Mouse (Mus musculus): Measurements from ENCODE around the gene Tmem200b. TPM values are rescaled to one million over a fixed set of nuclear protein-coding genes. Genes with fewer than 3 reads are reported as not detected.

Gene Tmem200b
- polyA plus RNA-seq (2012; rRNA removed; ENCODE audit: low replicate concordance): 13.3 and 34.7 TPM in 2 replicates

DNA sequence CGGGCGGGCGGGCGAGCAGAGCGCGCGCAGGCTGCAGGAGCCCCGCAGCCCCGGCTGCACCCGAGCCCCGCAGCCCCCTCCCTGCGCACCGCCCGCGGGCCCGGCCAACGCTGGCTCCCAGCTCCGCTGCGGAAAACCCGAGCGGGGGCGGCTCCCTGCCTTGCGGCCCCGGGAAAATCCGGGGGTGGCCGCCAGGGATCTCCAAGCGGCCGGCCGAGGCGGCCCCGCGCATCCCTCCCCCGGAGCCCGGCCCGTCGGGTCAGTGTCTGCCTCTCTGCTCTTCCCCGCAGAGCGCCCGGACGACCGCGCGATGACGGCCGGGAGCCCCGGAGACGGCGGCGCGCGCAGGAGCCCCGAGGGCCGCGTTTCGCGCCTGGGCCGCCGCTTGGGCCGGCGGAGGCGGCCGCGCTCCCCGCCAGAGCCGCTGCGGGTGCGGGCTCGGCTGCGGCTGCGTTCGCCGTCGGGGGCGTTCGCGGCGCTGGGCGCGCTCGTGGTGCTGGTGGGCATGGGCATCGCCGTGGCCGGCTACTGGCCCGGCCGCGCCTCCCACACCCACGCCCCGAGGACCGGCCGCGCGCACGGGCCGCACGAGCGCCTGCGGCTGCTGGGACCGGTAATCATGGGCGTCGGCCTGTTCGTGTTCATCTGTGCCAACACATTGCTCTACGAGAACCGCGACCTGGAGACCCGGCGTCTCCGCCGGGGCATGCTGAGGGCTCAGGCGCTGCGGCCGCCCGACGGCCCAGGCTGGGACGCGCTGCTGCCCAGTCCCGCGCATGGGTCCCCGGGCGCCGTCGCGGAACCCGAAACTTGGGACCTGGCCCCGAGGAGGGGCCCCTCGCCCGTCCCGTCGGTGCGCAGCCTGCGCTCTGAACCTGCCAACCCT, at the start of gene Tmem200b:
Gene Tmem200b, plus strand, starts transcription at position 311 of the 886 bp plus-strand sequence.

DNA sequence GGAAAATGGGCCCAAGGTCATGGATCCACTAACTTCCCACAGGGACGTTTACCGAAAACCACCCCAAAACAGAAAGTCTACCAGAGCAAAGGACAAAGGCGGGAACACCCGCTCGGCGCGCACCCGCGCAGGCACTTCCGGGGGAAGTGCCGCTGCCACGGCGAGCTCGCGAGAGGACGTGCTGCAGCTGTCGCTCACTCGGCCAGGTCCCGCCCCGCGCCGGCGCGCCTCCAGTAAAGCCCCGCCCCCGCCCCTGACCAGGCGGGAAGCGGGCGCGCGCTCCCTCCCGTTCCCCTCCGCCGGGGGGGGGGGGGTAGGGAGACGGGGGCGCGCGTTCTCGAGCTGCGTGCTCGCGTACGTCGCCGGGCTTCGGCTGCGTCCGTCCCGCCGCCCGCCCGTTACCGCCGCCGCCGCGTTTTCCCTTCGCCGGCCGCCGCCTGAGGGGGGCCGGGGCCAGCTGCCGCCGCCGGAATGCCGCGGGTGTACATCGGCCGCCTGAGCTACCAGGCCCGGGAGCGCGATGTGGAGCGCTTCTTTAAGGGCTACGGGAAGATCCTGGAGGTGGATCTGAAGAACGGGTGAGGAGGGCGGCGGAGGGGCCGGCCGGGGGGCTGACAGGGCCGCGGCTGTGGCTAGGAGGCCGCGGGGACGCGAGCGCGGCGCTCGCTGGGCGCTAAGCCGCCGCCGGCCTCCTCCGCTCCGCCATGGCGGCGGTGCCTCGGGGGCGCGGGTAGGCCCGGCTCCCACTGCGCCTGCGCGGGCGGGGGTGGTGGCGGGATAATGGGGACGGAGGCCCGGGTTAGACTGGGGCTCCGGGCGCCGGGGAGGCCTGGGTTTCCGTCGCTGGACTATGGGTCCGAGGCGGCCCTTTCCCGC, 48.0 kb upstream of the Tmem200b start, which contains the start of gene Srsf4:
Gene Srsf4, plus strand, starts transcription at position 325 of the 876 bp plus-strand sequence.

Other genes with a start within 250 kb of the Tmem200b start
- gene Ptpru, start 83.5 kb upstream of the Tmem200b start, polyA plus RNA-seq (2012; rRNA removed; ENCODE audit: low replicate concordance): 6.2 and 7.6 TPM in 2 replicates
- 78.1 and 81.8 TPM in 2 replicates for gene Mecr, start 78.3 kb upstream of the Tmem200b start, polyA plus RNA-seq (2012; rRNA removed; ENCODE audit: low replicate concordance)
- gene Srsf4, start 48.2 kb upstream of the Tmem200b start, polyA plus RNA-seq (2012; rRNA removed; ENCODE audit: low replicate concordance): 28.7 and 30.6 TPM in 2 replicates
- gene Gm10300, start 152.9 kb downstream of the Tmem200b start, polyA plus RNA-seq (2012; rRNA removed; ENCODE audit: low replicate concordance): 0.12 and 0.14 TPM in 2 replicates
- 23.8 and 31.9 TPM in 2 replicates for gene Epb41, start 153.6 kb downstream of the Tmem200b start, polyA plus RNA-seq (2012; rRNA removed; ENCODE audit: low replicate concordance)
- gene Oprd1, start 222.7 kb downstream of the Tmem200b start, polyA plus RNA-seq (2012; rRNA removed; ENCODE audit: low replicate concordance): 1.7 and 4.6 TPM in 2 replicates